Mouse (Mus musculus) liver, postnatal 0 days (tissue): ENCODE measurements at regions not wholly inside any gene's neighbourhood (a gene's known extent, or its start where the extent isn't known, plus 50 kb on each side); places are given as distances from the start of the nearest gene placed in this dataset.

Source experiments
- CTCF ChIP-seq: sonication (generic); IDR thresholded peaks from 2 replicates; pipeline ENCODE4 v1.5.1; 2016; ENCODE audit warnings: antibody characterized with exemption, low read depth
- EP300 ChIP-seq: IDR thresholded peaks from 2 replicates; pipeline ENCODE4 v1.6.1; 2016; ENCODE audit warnings: antibody characterized with exemption, low read depth, mild to moderate bottlenecking

DNA sequence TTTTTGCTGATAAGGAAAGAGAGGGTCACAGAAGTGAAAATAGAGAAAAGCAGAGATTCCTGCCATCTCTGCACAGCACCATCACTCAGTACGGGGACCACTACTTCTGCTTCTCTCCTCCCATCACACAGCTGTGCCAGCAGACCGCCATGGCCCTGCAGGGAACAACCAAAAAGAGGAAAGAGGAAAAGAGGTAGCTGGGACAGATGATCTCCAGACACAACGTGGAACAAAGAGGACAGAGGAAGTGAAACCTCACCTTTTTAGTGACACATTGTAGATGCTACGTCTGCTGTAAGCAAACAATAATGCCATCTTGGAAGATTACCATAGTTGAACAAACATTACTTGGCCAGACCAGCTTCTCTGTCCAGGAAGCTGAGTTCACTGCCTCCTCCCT is 230.1 kb downstream of the Sec61b start:
- TF ChIP-seq CTCF (no peak), EP300 (no peak)
